Mouse (Mus musculus) liver, adult 2 months (tissue): ENCODE measurements at regions not wholly inside any gene's neighbourhood (a gene's known extent, or its start where the extent isn't known, plus 50 kb on each side); places are given as distances from the start of the nearest gene placed in this dataset.

Experiments
- DNase-seq: peaks from one replicate; pipeline ENCODE4 v3.0.0-alpha.2; 2011; ENCODE audit warnings: low read depth, low spot score; ENCODE audit errors: extremely low read depth
- H3K27ac ChIP-seq: fragments of 200-500 bp; replicated peaks from 2 replicates; pipeline ENCODE4 v1.5.1; 2012; ENCODE audit warnings: low read depth, mild to moderate bottlenecking, control low read depth, inconsistent platforms, low read length; ENCODE audit not compliant: insufficient read depth
- H3K27me3 ChIP-seq: fragments of 200-500 bp; 2 replicates; pipeline ENCODE4 v1.6.1; 2012; ENCODE audit warnings: mild to moderate bottlenecking, moderate library complexity, low read length, inconsistent platforms; ENCODE audit not compliant: control insufficient read depth, insufficient read depth
- H3K36me3 ChIP-seq: fragments of 200-500 bp; 2 replicates; pipeline ENCODE4 v1.6.1; 2012; ENCODE audit warnings: low read length, inconsistent platforms; ENCODE audit not compliant: control insufficient read depth, insufficient read depth
- H3K4me1 ChIP-seq: fragments of 200-500 bp; 2 replicates; pipeline ENCODE4 v1.6.1; 2011; ENCODE audit warnings: low read length; ENCODE audit not compliant: control insufficient read depth, insufficient read depth
- H3K4me3 ChIP-seq: fragments of 200-500 bp; 2 replicates; pipeline ENCODE4 v1.5.1; 2011; ENCODE audit warnings: low read depth, mild to moderate bottlenecking, control low read depth, low read length, moderate library complexity; ENCODE audit not compliant: insufficient read depth
- H3K79me2 ChIP-seq: fragments of 200-500 bp; 2 replicates; pipeline ENCODE4 v1.6.1; 2012; ENCODE audit warnings: inconsistent platforms, mild to moderate bottlenecking, low read length, moderate library complexity; ENCODE audit not compliant: control insufficient read depth, insufficient read depth
- H3K9ac ChIP-seq: fragments of 200-500 bp; 2 replicates; pipeline ENCODE4 v1.6.1; 2012; ENCODE audit warnings: low read depth, mild to moderate bottlenecking, control low read depth, inconsistent platforms, low read length
- CTCF ChIP-seq: fragments of 200-500 bp; IDR thresholded peaks from 2 replicates; pipeline ENCODE4 v1.5.1; 2011; ENCODE audit warnings: low read depth, low read length, control low read depth
- POLR2A ChIP-seq: fragments of 200-500 bp; IDR thresholded peaks from 2 replicates; pipeline ENCODE4 v1.6.1; 2011; ENCODE audit warnings: low read length, control low read depth; ENCODE audit not compliant: insufficient read depth; ENCODE audit errors: extremely low read depth
- WGBS: fragments of 180-500 bp; shearing (Covaris S2); methylation state at CpG from one replicate; pipeline ENCODE4 v1.1.7; 2018; 5-methylcytosine and 5-hydroxymethylcytosine counted together

DNA sequence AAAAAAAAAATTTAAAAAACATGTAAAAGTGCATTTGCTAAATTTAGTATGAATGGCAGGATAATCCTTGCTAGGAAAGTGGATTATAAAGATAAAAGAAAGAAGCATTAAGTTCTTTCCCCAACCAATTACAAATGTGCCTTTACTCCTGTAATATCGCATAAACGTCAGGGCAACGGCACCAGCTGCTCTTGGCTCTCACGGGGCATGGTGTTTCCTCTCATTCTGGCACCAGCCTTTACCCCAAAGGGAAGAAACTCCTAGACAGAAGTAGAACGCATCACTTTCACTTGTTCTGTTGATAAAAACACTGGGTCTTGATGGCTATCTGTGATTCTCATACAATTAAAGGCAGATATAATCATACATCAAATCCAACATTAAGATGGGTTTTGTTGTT lies 288.7 kb upstream of the Plscr5 start:
- TF ChIP-seq POLR2A (no peak), CTCF (no peak)
- Histone ChIP-seq H3K79me2 (no peaks in the 10 kb centered on the region), H3K36me3 (no peaks in the 10 kb centered on the region), H3K27ac (no peak overlapping the region), H3K4me3 (no peak overlapping the region), H3K4me1 (no peaks in the 10 kb centered on the region), H3K27me3 (no peaks in the 10 kb centered on the region), H3K9ac (no peak overlapping the region)
- WGBS = 84% methylated on average over 5 of the region's 5 CpGs
- DNase-seq = no peak

DNA sequence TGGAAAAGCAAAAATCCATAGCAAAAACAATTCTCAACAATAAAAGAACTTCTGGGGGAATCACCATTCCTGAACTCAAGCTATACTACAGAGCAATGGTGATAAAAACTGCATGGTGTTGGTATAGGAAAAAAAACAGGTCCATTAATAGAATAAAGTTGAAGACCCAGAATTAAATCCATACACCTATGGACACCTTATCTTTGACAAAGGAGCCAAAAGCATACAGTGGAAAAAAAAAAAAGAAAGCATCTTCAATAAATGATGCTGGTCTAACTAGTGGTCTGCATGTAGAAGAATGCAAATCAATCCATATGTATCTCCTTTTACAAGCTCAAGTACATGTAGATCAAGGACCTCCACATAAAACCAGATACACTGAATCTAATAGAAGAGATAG lies 291.8 kb upstream of the Plscr5 start:
- DNase-seq = no peak
- TF ChIP-seq CTCF (no peak), POLR2A (no peak)
- no peak overlapping the region for H3K4me3 ChIP-seq
- no peaks in the 10 kb centered on the region for H3K79me2 ChIP-seq
- no peaks in the 10 kb centered on the region for H3K36me3 ChIP-seq
- H3K4me1 ChIP-seq = no peaks in the 10 kb centered on the region
- no peak overlapping the region for H3K9ac ChIP-seq
- no peak overlapping the region for H3K27ac ChIP-seq
- H3K27me3 ChIP-seq = no peaks in the 10 kb centered on the region

DNA sequence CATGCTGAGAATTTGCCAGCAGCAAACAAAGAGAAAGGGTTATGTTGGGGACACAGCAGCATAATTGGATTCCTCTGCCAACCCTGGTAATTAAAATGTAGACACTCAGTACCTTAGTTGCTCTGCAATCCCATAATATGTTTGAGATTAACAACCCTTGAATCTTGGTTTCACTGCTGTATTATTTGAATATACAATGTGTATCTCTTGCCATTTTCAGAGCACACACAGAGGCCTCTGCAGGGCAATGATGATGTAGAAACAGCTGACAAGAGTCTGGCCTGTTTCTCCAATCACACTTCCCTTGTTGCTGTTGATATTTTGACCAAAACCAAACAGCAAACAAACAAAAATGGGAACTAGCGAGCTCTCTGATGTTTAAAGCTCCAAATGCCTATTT lies 315.9 kb upstream of the Plscr5 start:
- Histone ChIP-seq H3K9ac (no peak overlapping the region), H3K4me3 (no peak overlapping the region), H3K79me2 (no peaks in the 10 kb centered on the region), H3K4me1 (no peaks in the 10 kb centered on the region), H3K27me3 (no peaks in the 10 kb centered on the region), H3K36me3 (no peaks in the 10 kb centered on the region), H3K27ac (no peak overlapping the region)
- TF ChIP-seq POLR2A (no peak), CTCF (no peak)
- no peak for DNase-seq
- WGBS = 49% methylated on average over 1 of the region's 1 CpGs

DNA sequence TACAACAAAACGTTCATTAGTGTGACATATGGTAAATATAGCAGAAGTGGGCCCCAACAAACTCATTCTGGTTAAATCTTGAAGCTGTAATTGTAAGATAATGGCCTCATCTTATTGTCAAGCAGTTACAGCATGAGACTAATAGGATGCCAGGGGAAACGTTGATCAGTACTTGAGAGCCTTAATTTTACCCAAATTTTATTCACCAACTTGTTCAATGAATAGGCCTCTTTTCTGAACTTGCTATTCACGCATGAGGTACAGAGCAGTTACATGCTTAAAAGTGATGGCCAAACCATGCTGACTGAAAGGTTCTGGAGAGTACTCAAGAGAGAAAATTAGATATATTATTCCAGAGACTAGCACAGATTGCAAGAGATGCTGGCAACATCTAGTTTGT lies 361.2 kb upstream of the Plscr5 start:
- Histone ChIP-seq H3K36me3 (no peaks in the 10 kb centered on the region), H3K27me3 (no peaks in the 10 kb centered on the region), H3K4me3 (no peak overlapping the region), H3K27ac (no peak overlapping the region), H3K4me1 (no peaks in the 10 kb centered on the region), H3K79me2 (no peaks in the 10 kb centered on the region), H3K9ac (no peak overlapping the region)
- no peak for TF ChIP-seq CTCF
- no peak for TF ChIP-seq POLR2A
- no peak for DNase-seq
- WGBS = 44% methylated on average over 3 of the region's 3 CpGs

DNA sequence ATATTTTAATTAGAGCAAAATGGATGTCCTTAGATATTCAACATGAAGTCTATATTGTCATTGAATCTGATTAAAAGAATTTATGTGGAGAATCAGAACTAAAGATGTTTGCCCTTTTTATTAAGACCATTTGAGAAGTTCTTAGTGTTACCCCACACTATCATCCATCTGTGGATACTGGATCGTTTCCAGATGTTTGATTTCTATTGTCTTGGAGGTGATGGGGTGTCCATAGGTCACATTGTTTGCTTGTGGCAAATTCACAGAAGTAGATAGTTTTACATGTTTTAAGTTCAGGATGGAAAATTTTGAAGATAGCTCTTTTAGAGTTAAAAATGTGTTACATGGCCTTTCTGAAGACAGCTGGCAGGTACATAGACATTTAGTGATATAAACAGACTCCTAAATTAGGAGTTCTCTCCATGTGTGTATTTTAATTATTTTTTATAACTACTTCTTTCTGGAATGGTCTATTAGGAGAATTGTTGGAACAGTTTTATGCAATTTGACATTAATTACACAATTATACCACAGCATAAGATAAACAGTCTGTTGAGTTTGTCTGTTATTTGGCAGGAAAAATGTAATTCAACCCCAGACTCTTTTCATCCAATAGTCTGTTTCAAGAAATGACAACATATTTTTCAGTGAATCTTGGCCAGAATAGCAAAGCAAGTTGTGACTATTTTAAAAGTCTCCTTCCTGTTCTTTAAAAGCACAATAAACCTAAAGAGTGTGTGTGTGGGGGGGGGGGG lies 368.8 kb upstream of the Plscr5 start:
- TF ChIP-seq POLR2A (no peak), CTCF (no peak)
- peak; percentile 8 for DNase-seq
- H3K36me3 ChIP-seq = no peaks in the 10 kb centered on the region
- H3K27ac ChIP-seq = no peak overlapping the region
- WGBS = 38% methylated on average over 1 of the region's 1 CpGs
- no peaks in the 10 kb centered on the region for H3K79me2 ChIP-seq
- no peak overlapping the region for H3K9ac ChIP-seq
- no peaks in the 10 kb centered on the region for H3K27me3 ChIP-seq
- no peaks in the 10 kb centered on the region for H3K4me1 ChIP-seq
- H3K4me3 ChIP-seq = no peak overlapping the region

DNA sequence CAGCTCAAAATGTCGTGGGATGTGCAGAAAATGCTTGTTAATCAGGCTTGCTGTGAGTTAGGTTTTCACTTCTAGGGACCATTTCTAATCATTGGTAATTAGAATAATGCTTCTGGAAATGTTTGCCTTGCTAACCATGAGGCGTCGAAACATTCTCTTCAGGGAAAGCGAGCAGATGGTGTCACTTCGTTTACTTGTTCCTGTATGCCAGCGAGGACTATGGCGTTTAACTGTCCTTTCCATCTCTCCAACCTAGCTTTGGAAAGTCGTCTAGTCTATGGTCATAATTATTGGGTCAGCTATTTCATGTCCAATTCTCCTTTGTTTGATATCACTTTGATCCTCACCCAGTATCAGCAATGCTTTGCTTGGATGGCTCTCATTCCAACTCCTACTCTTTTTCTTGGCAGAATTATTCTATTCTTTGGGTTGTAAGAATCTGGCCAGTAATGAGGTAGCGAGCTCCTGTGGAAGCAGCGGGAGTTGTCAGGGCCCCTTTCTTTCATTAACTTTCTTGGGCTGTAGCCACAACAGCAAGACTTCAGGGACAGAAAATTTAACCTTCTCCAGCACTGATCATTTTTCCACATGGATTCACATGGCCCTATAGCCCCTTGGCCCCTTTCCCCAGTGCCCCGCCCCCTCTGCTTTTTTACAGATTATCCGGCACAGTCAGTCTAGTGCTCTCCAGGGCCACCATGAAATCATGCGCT lies 374.0 kb upstream of the Plscr5 start:
- TF ChIP-seq POLR2A (no peak), CTCF (no peak)
- DNase-seq = no peak
- no peak overlapping the region for H3K9ac ChIP-seq
- WGBS = 75% methylated on average over 13 of the region's 13 CpGs
- no peaks in the 10 kb centered on the region for H3K27me3 ChIP-seq
- H3K4me3 ChIP-seq = no peak overlapping the region
- no peaks in the 10 kb centered on the region for H3K36me3 ChIP-seq
- no peaks in the 10 kb centered on the region for H3K79me2 ChIP-seq
- H3K4me1 ChIP-seq = no peaks in the 10 kb centered on the region
- no peak overlapping the region for H3K27ac ChIP-seq
